Mouse (Mus musculus) gastrocnemius, postnatal 10 days (tissue): ENCODE data around the gene Mybphl. TPM values are rescaled to one million over a fixed set of nuclear protein-coding genes. Genes with fewer than 3 reads are reported as not detected.

Experiments used
- DNase-seq: peaks from one replicate; pipeline ENCODE4 v3.0.0; 2021; ENCODE audit warnings: mixed read lengths
- total RNA-seq, 2 experiments: library from RNA; stranded (reverse); gene quantifications; 2 replicates each; pipeline ENCODE4 v1.2.3; 2021

Gene Mybphl
- total RNA-seq, 2 experiments from 2014 or later = not detected

DNA sequence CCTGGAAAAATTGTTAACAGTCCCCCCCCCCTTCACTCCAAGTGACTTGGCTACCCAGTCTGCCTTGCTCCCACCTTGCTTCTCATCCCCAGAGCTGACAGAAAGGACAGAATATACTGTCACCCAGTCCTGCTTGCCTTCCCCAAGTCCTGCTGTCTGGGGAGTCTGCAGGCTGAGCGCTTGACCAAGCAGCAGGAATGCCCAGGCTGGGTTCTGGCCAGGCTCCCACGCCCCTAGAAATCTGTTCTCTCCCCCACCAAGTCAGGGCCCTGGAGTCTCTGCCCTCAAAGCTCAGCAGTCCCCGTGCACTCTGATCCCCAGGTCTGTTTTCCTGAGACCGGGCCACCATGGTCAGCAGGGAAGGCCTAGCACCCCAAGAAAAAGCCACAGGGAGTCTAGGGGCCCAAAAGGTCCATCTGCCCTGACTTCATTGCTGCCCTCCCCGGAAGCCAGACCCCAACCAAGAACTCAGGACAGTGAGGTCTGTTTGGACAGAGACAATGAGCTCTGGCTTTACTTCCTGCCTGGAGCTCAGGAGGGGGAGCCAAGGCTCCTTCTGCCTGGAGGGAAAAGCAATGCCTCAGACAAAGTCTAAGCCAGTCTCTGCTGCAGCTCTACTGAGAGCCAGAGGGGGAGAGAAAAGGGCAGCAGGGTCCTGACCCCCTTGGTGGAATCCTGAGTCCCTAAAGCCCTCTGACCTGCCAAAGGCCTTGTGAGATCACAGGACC, 46.5 kb downstream of the Mybphl start:
- no peak for DNase-seq

DNA sequence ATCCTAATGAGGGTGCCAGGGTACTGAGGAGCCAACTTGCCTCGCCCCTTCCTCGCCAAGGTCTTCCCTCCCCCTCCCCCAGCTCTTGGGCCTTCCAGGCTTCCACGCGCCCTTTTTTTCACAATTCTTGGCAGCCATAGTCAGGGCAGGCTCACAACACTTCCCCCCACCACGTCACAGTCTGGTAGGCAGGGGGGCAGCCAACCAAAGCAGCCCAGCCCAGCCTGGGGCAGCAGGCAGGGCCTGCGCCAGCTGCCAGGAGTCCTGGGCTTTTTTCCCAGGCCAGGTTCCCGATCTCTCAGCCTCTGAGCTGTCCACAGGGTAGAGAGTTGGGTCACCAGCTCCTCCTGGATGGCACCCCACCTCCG, 47.0 kb downstream of the Mybphl start:
- no peak for DNase-seq

GRCm38 (mm10) chr3:108413634-108414360, 49.1 kb downstream of the Mybphl start:
- DNase-seq = no peak

DNA sequence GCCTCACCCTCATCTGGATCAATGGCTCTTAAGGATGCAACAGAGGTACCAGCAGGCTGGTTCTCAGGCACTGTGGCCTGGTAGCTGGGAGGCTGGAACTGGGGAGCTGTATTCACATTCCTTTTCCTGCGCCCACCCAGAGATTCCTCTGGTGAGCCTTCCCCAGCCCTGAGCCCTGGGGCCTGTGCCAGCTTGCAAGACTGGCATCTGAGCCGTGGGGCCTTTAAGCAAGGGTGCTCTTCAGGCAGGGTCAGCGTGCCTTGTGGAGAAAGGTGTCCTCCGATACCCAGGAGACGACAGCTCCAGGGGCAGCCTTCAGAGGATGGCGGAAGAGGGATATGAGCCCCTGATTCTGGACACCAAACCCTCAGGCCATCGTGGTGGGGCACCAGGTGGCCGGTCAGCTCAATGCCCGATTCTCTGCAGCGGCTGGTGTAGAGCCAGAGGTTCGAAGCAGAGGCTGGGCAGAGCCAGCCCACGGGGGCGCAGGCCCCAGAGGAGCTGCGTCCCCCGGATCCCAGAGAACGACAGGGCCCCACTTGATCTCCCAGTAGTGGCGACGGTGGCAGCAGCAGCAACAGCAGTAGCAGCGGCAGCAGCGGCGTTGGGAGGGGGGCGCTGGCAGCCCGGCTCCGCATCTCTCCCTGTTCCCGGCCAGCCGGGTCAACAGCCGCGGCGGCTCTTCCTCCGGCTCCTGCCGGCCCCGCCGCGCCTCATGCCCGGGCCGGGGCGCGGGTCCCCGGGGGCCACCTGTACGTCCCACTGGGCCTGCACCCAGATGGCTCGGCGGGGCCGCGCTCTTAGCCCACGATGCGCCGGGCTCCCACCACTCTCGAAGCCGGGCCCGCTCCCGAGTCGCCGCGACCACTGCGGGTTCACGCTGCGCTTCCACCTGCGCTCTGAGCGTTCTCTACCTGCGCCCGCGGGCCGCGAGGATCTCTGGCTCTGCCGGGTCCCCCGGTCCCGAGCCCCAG, 50.4 kb downstream of the Mybphl start, which contains the start of gene Celsr2:
Celsr2 (minus strand) TSS at position 696 of the 974 bp plus-strand sequence.
- DNase-seq = no peak

- DNase-seq = peak; percentile 71
These were observed 51.1 kb downstream of the Mybphl start for GRCm38 (mm10) chr3:108415831-108416223.

DNA sequence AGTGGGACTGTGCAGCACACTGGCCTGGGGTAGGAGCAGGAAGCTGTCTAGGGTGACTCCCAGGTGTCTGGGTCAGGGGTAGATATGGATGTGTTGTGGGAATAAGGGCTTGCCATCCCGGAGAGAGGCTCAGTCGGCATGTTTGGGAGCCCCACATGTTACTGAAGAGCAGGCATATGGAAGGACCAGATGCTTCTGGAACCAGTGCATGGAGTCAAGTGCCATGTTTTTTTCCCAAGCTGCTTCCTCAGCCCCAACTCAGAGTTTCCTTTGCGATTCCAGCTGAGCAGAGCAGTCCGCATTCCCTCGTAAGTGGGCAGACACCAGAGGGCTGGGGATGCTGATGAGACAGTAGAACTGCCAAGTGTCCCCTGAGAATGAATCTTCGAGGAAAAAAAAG, 58.3 kb downstream of the Mybphl start:
- DNase-seq = no peak

- no peak for DNase-seq
These were observed 59.4 kb downstream of the Mybphl start for GRCm38 (mm10) chr3:108423844-108424801.

- no peak for DNase-seq
These were observed 60.4 kb downstream of the Mybphl start for GRCm38 (mm10) chr3:108424944-108425623.

DNA sequence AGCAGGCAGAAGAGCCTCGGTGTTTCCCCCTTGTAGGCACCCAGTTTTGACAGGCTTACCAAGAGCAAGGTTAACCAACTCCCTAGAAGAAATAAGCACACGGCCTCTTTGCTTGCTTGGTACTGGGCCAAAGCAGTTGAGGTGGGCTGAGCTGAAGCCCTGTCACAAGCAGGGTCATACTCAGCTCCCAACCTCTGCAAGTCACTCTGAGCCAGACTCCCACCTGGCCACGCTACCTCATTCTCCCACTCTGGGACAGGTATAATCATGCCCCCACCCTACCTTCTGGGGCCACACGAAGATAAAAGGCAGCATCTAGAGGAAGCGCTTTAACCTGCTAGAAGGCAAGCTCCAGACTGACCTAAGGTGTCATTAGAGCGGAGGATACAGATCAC, 60.9 kb downstream of the Mybphl start:
- DNase-seq = no peak

Other genes with a start within 250 kb of the Mybphl start
- 10 to 100 TPM; 28.2 to 33.2 TPM for gene Gnai3, start 218.8 kb upstream of the Mybphl start, total RNA-seq
- gene Gpr61, start 210.0 kb upstream of the Mybphl start, total RNA-seq = under 1 TPM; 0.14 to 0.27 TPM
- 10 to 100 TPM; 30.7 to 31.6 TPM for gene Amigo1, start 178.6 kb upstream of the Mybphl start, total RNA-seq
- 1 to 10 TPM; 3.5 to 4.2 TPM for gene Cyb561d1, start 163.7 kb upstream of the Mybphl start, total RNA-seq
- 10 to 100 TPM; 13.2 to 18.4 TPM for gene Atxn7l2, start 154.0 kb upstream of the Mybphl start, total RNA-seq
- gene Sypl2, start 138.3 kb upstream of the Mybphl start, total RNA-seq = 1,000 to 10,000 TPM in 1 of 2 experiments, 100 to 1,000 TPM in 1; 890 to 1,000 TPM
- 10 to 100 TPM; 94.7 to 96.4 TPM for gene Psma5, start 108.0 kb upstream of the Mybphl start, total RNA-seq
- gene Sort1, start 80.8 kb upstream of the Mybphl start, total RNA-seq = 10 to 100 TPM; 57.0 to 59.6 TPM
- gene Psrc1, start 18.9 kb downstream of the Mybphl start, total RNA-seq = 1 to 10 TPM; 2.3 to 3.0 TPM
- gene Celsr2, start 50.6 kb downstream of the Mybphl start, total RNA-seq = 1 to 10 TPM; 2.9 to 4.3 TPM
- gene Sars, start 80.3 kb downstream of the Mybphl start, total RNA-seq = 100 to 1,000 TPM; 109 to 111 TPM
- not detected for gene 1700013F07Rik, start 169.2 kb downstream of the Mybphl start, total RNA-seq
- gene 5330417C22Rik, start 171.6 kb downstream of the Mybphl start, total RNA-seq = under 1 TPM; 0.19 to 0.25 TPM
- gene Tmem167b, start 197.6 kb downstream of the Mybphl start, total RNA-seq = 10 to 100 TPM; 23.1 to 24.9 TPM
- gene Taf13, start 206.8 kb downstream of the Mybphl start, total RNA-seq = 10 to 100 TPM; 19.4 to 22.6 TPM
- 1 to 10 TPM; 6.2 to 7.7 TPM for gene Wdr47, start 226.4 kb downstream of the Mybphl start, total RNA-seq